Mouse (Mus musculus) hindlimb bud, embryonic 11.5 days (tissue): ENCODE measurements around the gene Scyl1.

Source experiments
- DNase-seq: peaks from one replicate; pipeline ENCODE4 v3.0.0-alpha.2; 2012; ENCODE audit warnings: low read depth, low spot score; ENCODE audit errors: extremely low spot score

The Scyl1 gene

DNA sequence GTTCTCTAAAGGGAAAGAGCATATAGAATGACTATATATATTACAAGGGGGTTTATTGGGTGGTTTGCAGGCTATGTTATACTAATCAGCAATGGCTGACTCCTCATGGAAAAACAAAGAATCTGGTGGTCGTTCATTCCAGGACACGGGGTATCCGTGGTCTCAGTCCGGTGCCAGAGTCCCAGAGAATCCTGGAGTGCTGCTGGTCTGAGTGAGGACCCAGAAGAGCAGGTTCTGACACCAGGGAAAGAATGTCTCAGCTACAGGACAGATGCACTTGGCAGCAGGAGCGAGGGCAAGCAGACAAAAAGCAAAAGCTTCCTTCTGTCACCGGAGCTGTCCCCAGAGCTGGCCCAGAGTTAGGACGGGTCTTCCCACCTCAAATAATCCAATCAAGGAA is 17.4 kb upstream of the Scyl1 start:
- no peak for DNase-seq

DNA sequence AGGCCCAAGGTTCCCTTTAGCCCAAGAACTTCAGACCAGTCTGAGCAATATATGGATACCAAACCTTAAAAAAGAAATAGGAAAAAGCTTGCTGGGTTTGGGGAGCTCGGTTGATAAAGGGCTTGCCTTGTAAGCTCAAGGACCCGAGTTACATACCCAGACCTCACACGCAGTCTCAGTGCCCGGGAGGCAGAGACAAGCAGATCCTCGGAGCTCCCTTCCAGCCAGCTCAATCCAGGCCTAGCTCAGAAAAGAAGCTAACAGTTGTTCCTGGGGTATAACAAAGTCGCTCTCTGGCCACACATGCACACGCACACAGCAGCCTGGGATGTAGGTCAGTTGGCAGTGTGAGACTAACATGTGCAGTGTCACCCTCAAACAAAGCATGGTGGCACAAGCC is 16.7 kb upstream of the Scyl1 start:
- no peak for DNase-seq

DNA sequence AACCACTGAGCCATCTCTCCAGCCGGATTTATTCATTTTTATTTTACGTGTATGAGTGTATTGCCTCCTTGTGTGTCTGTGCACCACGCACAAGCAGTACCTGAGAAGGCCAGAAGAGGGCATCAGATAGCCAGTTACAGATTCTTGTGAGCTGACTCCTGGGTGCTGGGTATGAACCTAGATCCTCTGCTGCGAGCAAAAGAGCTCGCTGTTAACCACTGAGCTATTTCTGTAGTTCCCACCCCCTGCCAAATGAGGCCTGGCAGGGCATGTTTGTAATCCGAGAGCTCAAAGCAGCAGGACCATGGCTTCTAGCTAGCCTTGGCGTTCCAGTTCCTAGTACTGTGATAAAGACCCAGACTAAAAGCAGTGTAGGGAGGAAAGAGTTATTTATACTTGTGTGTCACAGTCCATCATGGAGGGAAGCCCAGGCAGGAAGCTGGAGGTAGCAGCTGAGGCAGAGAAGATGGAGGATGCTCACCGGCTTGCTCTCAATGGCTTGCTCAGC is 16.0 kb upstream of the Scyl1 start:
- no peak for DNase-seq

DNA sequence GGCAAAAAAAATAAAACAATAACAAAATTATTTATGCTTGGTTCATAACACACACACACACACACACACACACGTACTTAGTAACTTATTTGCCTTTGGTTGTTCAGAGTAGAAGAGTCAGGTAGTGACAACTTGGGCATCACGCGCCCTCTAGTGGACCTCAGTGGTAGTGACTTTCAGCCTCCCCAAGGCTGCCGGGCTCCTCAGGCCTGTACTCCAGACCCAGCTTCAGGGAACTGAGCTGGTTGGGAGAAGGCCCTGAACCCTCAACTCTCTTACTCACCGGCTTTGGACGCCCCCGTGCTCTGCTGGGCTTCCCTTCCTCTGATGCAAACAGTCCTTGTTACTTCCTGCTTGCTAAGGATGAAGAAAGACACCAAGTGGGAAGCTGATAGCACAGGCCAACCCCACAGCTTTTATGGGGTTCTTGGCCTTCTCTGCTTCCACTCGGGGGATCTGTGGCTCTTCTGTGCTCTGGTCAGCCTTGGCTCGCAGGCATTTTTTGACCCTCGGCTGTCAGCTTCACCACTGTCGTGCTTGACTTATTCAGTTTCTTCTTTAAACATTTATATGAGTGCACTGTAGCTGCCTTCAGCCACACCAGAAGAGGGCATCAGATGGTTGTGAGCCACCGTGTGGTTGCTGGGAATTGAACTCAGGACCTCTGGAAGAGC is 15.4 kb upstream of the Scyl1 start:
- DNase-seq: no peak

DNA sequence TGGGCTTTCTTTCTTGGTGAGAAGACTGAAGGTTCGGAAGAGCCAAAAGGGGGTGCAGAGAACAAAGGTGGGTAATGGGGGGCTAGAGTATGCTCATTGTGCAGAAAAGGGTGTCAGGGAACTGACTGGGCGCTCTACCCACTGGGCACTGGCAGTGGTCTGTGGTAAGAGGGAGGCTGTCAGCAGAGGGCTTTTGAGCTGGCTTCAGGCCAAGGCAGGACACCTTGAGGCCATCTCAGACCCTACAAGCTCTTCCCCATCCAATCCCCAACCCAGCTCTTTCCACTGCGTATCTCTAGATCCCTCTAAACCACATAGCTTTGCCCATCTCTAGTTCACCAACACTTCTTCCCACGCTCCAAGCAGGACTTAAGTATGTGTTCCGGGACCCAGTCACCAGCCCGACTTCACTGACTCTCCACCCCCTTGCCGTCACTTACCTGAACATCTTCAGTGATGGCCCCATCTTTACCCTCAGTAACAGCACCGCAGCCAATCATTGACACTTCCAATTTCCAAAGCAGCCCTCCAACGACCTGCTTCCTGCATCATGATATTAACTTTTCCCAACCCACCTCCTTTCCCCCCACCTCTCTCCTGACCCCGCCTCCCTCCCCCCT is 13.8 kb upstream of the Scyl1 start:
- no peak for DNase-seq

DNA sequence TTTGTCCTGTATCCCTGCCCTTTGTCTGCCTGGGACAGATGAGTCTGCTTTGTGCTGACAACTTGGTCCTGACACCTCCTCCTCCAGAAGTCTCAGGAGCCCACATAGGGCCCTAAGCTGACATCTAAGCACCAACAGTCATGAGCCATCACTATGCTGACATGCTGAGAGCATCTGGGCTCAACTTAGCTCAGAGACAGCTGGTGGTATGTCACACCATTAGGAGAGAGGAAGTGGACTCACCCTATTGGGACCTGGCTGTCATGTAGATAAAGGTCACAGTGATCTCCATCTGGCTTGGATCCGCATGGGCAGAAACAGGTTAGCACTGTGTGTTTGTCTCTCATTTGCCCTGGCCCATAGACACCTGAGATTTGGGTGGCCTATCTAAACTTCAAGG is 10.9 kb upstream of the Scyl1 start:
- no peak for DNase-seq

DNA sequence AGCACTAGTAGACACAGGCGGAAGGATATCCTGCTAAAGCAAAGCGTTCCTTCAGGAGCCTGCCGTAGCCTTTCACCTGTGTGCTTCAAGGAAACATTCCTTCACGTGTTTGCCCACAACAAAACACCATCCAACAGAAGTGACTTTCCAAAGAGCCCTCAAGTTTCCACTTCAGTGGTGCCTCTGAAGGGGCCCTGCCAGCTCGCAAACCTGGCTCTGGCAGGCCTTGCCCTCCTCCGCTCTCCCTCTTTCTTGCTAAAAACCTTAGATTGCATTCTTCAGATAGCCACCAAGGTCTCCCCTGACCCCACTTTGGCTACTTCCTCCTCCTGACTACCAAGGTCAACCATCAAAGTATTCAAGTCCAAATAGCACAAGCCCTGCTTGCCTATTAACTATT is 10.3 kb upstream of the Scyl1 start:
- no peak for DNase-seq

DNA sequence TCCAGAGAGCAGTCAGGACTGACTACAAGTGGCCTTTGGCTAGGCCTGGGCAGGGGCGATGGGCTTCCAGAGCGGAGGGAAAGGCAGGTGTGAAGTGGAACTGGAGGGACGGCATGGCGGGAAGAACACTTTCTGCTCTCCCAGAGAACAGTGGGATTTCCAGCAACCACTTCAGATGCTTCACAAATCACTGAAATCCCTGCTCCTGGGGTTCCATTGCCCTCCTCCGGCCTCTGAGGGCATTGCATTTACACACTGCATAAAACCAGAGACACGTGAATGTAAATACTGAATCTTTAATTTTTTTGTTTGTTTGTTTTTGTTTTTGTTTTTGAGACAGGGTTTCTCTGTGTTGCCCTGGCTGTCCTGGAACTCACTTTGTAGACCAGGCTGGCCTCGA is 9.0 kb upstream of the Scyl1 start:
- no peak for DNase-seq

DNA sequence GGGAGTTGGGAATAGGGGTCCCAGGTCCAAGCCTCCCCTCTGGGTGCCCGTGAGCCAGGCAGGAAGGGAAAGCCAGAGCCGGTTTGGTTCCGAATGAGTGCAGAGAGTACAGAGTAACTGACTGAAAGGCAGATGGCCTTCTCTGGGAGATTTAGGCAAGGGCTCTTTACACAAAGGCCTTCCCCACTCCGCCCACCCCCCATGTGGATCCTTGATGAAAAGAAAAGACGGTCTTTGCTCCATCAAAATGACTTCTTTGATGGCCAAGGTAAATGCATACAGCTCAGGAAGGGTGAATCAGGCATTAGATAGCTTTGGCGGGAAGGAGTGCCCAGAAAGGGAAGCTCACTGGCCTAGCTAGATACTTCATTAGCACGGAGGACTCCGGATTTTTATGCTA is 7.1 kb upstream of the Scyl1 start:
- DNase-seq: no peak

DNA sequence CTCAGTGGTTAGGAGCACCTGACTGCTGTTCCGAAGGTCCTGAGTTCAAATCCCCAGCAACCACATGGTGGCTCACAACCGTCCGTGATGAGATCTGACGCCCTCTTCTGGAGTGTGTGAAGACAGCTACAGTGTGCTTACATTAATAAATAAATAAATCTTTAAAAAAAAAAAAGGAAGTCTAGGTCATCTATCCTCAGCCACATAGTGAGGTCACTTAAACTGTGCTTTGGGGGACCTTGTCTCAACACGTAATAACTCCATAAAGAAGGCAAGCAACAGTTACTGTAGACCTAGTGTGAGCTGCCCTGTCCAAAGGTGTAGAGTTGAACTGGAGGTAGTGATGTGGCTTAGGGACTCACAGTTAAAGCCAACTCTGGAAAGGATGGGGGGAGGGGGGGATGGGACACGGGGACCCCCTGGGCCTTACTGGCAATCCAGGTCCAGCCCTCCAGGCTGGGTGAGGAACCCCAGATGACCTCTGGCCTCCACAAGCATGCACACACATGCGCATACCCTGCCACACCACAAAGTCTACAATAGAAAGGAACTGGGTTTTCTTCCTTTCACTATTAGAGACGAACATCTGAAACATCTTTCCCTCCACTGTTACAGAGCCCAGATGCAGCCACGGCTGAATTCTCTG is 6.3 kb upstream of the Scyl1 start:
- no peak for DNase-seq

DNA sequence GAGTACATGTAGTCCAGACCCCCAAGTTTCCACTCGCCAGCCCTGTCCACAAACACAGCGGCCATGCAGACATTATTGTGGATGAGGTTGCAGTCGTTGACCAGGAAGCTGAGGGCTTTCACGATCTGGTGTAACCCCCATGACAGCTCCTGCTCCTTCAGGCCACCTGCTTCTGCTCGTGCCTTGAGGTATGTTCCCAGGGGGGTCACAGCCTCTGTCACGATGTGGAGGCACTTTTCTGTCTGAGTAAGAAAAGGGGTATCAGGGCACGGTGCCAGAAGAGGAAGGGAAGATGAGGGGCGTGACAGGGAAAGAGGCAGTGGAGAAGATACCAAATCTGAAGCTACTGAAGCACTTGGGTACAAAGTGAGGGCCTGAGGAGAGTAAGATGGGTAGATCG is 908 bp downstream of the Scyl1 start:
- DNase-seq: no peak

DNA sequence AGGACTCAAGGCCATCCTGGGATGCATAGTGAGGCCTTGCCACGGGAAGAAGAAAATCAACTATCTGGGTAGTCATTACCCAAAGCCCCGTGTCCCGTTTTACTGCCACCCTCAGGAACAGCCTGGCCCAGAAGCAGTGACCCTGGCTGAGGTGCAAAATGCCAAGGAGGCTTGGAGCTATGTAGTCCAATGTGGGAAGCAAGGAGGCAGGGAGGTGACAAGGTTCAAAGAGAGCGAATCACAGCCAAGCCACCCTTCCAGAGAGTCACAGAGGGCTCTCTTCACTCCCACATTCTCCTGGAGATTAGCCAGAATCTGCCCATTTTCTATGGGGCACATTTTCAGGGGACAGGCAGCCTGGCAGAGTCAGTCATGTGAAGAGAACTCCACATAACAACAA is 3.9 kb downstream of the Scyl1 start:
- DNase-seq: no peak

DNA sequence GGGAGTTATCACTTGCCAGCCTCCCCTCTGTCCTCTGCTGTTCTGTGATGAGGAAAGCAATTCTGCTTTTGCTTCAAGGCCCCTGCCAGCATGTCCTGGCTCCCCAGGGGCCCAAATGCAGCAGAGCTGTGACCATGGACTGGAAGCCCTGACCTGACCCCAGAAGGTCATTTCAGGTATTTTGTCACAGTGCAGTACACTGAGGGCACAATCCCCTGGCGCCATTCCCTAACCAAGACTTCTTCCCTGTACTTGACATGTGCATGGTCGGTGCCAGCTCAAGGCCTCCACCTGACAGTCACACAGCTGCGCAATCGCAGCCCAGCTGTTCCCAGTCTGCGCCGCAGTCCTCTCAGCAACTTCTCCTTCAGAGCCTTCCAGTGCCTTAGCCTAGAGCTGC is 8.1 kb downstream of the Scyl1 start:
- DNase-seq: no peak

DNA sequence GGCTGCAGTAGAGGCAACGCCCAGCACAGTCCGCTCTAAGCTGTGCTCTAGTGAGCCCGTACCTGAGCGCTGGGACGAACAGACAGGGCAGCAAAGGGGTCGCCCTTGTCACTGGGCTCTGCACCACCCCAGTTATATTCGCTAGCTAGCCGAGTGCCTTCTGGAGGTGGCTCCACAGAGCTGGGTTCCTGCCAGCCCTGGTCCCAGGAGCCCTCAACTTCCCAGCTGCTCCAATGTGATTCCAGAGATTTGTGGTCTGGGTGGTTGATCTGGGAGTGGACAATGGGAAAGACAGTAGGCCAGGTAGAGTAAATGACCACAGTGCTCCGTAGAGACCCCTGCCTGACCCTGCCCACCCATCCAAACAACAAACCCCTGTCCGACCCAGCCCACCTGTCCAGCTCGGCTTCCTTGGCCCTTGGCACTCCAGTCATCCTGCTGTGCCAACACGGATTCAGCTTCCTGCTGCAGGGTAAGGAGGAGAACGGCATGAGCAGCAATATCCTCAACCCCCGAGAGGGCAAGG is 12.3 kb downstream of the Scyl1 start:
- no peak for DNase-seq

DNA sequence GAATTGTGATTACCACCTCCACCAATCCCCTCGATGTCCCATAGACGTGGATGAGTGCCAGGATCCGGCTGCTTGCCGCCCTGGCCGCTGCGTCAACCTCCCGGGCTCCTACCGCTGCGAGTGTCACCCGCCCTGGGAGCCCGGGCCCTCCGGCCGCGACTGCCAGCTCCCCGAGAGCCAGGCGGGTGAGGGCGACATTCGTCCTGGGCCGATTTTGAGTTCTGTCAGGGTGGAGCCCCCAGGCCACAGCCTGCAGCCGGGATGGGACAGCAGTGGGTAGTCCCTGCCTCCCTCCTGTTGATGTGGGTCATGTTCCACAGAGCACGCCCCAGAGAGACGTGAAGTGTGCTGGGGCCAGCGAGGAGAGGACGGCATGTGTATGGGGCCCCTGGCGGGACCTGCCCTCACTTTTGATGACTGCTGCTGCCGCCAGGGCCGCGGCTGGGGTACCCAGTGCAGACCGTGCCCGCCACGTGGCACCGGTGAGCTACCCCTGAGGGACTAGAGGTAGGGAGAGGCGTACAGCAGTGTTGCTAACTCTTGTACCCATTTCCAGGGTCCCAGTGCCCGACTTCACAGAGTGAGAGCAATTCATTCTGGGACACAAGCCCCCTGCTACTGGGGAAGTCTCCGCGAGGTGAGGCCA is 14.1 kb downstream of the Scyl1 start:
- no peak for DNase-seq

DNA sequence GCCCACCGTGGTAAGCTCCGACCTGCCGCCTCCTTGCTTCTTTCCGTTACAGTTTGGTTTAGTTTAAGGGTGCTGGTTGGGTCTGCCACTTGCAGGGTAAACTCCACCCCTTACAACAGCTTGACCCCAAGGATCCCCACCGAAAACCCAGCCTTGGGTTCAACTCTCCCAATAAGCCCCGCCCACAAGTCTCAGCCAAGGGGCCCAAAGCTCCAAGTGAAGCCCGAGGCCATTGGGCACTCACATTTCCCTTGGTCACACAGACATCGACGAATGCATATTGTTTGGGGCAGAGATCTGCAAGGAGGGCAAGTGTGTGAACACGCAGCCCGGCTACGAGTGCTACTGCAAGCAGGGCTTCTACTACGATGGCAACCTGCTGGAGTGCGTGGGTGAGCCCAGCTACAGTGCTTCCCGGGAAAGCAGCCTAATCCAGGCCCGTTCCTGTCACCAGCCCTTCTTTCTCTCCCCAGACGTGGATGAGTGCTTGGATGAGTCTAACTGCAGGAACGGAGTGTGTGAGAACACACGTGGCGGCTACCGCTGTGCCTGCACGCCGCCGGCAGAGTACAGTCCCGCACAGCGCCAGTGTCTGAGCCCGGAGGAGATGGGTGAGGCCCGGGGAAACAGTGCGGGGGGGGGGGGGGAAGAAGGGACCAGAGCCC is 14.8 kb downstream of the Scyl1 start:
- no peak for DNase-seq

DNA sequence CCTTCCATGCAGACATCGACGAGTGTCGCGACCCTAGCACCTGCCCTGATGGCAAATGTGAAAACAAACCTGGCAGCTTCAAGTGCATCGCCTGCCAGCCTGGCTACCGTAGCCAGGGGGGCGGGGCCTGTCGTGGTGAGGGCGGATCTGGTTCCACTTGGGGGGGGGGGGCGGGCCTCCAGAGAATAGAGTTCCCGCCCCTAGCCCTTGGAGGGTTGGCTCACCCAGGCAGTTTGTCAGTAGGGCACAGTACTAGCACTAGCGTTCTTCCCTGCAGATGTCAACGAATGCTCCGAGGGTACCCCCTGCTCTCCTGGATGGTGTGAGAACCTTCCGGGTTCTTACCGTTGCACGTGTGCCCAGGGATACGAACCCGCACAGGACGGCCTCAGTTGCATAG is 19.5 kb downstream of the Scyl1 start:
- no peak for DNase-seq

DNA sequence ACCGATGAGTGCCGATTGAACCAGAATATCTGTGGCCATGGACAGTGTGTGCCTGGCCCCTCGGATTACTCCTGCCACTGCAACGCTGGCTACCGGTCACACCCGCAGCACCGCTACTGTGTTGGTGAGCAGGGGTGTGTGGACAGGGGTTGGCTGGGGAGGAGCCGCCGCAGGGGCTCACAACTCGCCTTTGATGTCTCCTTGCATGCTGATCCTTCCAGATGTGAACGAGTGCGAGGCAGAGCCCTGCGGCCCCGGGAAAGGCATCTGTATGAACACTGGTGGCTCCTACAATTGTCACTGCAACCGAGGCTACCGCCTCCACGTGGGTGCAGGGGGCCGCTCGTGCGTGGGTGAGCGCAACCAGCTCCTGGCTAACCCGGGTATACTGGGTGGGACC is 20.3 kb downstream of the Scyl1 start:
- no peak for DNase-seq

DNA sequence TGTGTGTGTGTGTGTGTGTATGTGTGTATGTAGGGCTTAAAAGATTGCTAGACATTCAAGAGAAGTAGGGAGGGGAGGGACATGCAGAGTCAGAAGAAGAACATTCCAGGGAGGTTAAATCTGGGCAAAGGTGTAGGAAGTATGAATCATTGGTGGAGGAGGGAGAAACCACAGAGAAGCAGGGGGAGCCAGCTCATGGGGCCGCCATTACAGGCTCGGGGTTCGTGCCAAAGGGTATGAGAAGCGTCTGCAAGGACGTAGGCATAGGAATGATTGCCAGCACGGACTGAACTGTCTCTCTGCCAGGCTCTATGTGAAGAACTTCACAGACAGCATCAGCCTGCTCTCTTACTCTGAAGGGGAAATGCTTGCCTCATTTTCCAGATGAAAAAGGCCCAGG is 21.7 kb downstream of the Scyl1 start:
- DNase-seq: no peak

DNA sequence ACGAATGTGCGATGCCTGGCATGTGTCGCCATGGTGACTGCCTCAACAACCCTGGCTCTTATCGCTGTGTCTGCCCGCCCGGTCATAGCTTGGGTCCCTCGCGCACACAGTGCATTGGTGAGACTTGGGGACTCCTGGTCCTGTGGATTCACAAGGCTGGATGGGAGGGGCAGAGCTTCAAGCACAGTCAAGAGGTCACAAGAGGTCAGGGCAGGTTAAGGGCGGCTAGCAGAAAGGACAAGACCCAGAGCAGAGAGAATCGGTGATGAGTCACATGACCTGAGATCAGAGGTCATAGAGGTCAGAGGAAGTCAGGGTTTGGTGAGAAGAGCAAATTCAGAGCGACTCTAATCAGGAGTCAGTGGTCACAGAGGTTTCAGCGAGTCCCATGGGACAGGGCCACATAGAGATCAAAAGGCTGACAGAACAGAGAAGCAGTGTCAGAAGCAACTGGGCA is 24.3 kb downstream of the Scyl1 start:
- DNase-seq: no peak
